Mouse (Mus musculus) brain, embryonic 14.5 days (tissue): ENCODE results near the gene Fbxl5. TPM values are rescaled to one million over a fixed set of nuclear protein-coding genes. Genes with fewer than 3 reads are reported as not detected.

ENCODE experiments used
- DNase-seq: peaks from one replicate; pipeline ENCODE4 v3.0.0-alpha.2; 2011; ENCODE audit warnings: low read depth
- CTCF ChIP-seq: fragments of 200-500 bp; IDR thresholded peaks from 2 replicates; pipeline ENCODE4 v1.5.1; 2012; ENCODE audit warnings: inconsistent platforms, mild to moderate bottlenecking, moderate library complexity, borderline replicate concordance; ENCODE audit not compliant: insufficient read depth, insufficient read length; ENCODE audit errors: extremely low read depth
- POLR2A ChIP-seq: fragments of 200-500 bp; IDR thresholded peaks from 2 replicates; pipeline ENCODE4 v1.6.1; 2012; ENCODE audit warnings: mild to moderate bottlenecking, inconsistent platforms, borderline replicate concordance; ENCODE audit not compliant: poor library complexity, insufficient read depth, insufficient read length, severe bottlenecking; ENCODE audit errors: extremely low read depth
- polyA plus RNA-seq: library from polyadenylated mRNA; depleted of rRNA; stranded (reverse); fragments of >200 nt; gene quantifications from 2 replicates; pipeline ENCODE4 v1.2.3, GENCODE M21; 2012

Gene Fbxl5
- polyA plus RNA-seq, 1 experiment: 51.5 TPM

GRCm38 (mm10) chr5:43853096-43853867, 31.8 kb upstream of the Fbxl5 start:
- TF ChIP-seq CTCF: no peak
- no peak for TF ChIP-seq POLR2A
- no peak for DNase-seq

GRCm38 (mm10) chr5:43848275-43848674, 26.8 kb upstream of the Fbxl5 start:
- TF ChIP-seq CTCF (no peak), POLR2A (no peak)
- no peak for DNase-seq

- TF ChIP-seq CTCF (no peak), POLR2A (no peak)
- no peak for DNase-seq
Measured at GRCm38 (mm10) chr5:43847555-43847954, 26.1 kb upstream of the Fbxl5 start.

- no peak for TF ChIP-seq CTCF
- no peak for TF ChIP-seq POLR2A
- peak; percentile 27 for DNase-seq
Measured at GRCm38 (mm10) chr5:43846227-43846626, 24.8 kb upstream of the Fbxl5 start.

- DNase-seq: no peak
- TF ChIP-seq CTCF: no peak
- TF ChIP-seq POLR2A: no peak
Measured at GRCm38 (mm10) chr5:43845646-43846045, 24.2 kb upstream of the Fbxl5 start.

GRCm38 (mm10) chr5:43845083-43845482, 23.6 kb upstream of the Fbxl5 start:
- DNase-seq: no peak
- no peak for TF ChIP-seq CTCF
- no peak for TF ChIP-seq POLR2A

- DNase-seq: no peak
- TF ChIP-seq POLR2A: no peak
- TF ChIP-seq CTCF: no peak
Measured at GRCm38 (mm10) chr5:43842576-43843155, 21.2 kb upstream of the Fbxl5 start.

- DNase-seq: no peak
- TF ChIP-seq CTCF: no peak
- TF ChIP-seq POLR2A: no peak
Measured at GRCm38 (mm10) chr5:43842011-43842285, 20.5 kb upstream of the Fbxl5 start.

GRCm38 (mm10) chr5:43841144-43842010, 19.9 kb upstream of the Fbxl5 start:
- DNase-seq: peak; percentile 84
- TF ChIP-seq CTCF: peak; percentile 66; the same call in 1 of the 2 replicates
- no peak for TF ChIP-seq POLR2A

- DNase-seq: peak; percentile 33
- TF ChIP-seq POLR2A (no peak), CTCF (peak; percentile 50; the same call in 1 of the 2 replicates)
Measured at GRCm38 (mm10) chr5:43837372-43837771, 15.9 kb upstream of the Fbxl5 start.

GRCm38 (mm10) chr5:43836590-43836989, 15.2 kb upstream of the Fbxl5 start:
- DNase-seq: no peak

More at GRCm38 (mm10) chr5:43836590-43836989, 15.2 kb upstream of the Fbxl5 start:
- TF ChIP-seq POLR2A (no peak), CTCF (no peak)
